Mouse (Mus musculus) cerebellum, adult 18-20 months (tissue): ENCODE results near the gene Myrip.
"Not testable (repeated sequence)": the region's sequence is repeated elsewhere in the genome, so short reads cannot be mapped to it uniquely, and the experiment has no call there.

ENCODE experiments used
- DNase-seq, 2 experiments: peaks; one replicate each; pipeline ENCODE4 v3.0.0; 2021

Gene Myrip

DNA sequence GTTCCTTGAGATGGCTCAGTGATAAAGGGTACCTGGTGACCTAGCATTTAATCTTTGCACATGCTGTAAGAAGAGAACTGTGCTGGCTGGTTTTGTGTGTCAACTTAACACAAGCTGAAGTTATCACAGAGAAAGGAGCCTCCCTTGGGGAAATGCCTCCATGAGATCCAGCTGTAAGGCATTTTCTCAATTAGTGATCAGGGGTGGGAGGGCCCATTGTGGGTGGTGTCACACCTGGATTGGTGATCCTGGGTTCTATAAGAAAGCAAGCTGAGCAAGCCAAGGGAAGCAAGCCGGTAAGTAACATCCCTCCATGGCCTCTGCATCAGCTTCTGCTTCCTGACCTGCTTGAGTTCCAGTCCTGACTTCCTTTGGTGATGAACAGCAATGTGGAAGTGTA lies at the start of gene Myrip:
Gene Myrip, plus strand, starts transcription at position 301 of the 400 bp plus-strand sequence.
- DNase-seq, result not testable (repeated sequence)

DNA sequence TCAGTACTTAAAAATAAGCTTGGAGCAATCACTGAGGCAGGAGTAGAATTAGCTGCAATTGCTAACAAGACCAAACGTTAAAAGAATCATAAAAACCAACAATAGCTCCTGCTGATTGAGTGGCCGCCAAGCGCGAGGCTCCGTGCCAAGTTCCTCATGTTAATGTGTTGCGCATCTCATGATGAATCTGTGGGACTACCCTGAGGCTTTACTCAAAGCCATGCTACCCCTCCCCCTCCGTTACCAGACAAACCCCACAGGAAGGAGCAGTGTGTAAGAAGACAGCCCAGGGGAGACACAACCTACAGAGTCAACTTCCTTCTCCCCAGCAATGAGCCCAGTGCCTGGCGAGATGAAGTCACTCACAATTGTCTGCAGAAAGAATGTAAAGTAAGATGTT lies 41.5 kb upstream of the Myrip start:
- no peak for DNase-seq

DNA sequence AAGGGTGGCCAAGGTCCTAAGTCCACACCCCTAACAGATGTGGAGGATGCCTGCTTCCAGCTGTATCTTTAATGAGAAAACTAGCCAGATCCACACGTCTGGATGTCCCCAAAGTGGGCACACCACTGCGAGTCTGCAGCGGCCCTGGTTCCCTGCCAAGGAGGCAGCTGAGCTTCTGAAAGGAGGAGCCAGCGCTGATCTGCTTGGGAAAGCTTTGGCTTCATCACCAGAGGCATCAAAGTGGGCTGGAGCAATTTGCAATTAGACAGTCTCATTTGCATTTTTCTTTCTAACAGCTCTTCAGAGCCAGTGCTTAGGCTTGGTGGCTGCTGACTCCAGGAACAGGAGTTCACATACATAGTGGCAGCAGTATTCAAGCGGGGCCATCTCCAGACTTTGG lies 37.3 kb upstream of the Myrip start:
- DNase-seq, result no peak

DNA sequence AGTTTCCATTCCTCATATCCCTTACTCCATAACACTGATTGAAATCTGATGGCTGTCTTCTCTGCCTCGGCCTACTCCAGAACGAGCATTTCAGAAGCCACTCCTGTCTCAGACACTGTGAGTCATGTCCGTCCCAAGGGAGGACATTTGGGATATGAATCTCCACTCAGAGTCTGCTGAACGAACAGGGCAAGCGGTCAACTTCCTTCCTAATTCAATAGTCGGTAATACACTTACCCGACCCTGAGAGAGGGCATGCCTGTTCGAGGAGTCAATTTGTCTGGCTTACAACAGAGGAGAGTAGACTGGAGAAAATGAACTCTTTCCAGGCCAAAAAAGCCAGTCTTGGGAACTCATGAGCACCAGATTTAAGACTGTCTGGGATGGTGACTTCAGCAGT lies 28.2 kb upstream of the Myrip start:
- no peak for DNase-seq

DNA sequence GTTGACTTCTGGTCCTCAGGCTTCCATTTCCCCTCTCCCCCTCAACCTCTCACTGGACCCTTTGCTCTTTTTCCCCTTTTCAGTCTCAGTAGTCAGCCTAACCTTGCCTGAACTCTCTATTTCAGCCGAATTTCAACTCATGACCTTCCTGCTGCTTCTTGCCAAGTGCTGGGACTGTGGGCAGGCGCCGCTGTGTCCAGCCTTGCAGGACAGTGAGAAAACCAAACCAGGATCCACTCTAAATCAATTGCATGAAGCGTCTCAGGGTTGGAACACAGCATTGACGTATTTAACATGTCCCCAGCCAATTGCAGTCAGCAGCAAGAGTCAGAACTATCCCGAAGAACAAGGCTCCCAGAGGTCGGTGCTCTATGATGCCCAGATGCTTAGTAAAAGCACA lies 26.1 kb upstream of the Myrip start:
- DNase-seq, result no peak

DNA sequence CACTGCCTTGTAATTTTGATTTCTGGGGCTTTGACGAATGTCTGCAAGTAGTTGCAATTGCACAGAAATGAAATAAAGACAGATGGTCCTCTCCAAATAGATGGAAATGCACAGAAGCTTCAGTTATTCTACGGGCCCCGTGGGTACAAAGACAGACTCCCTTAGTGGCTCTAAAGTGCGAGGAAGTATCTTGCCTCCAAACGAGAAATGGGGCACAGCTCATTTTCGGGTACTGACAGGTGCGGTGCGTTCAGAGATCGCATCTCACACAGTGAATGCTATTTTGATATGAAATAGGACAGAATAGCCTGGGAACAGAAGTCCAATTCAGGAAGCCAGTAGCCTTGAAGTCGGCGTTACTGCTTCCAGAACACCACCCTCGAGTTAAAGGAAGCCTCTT lies 20.2 kb upstream of the Myrip start:
- no peak for DNase-seq

DNA sequence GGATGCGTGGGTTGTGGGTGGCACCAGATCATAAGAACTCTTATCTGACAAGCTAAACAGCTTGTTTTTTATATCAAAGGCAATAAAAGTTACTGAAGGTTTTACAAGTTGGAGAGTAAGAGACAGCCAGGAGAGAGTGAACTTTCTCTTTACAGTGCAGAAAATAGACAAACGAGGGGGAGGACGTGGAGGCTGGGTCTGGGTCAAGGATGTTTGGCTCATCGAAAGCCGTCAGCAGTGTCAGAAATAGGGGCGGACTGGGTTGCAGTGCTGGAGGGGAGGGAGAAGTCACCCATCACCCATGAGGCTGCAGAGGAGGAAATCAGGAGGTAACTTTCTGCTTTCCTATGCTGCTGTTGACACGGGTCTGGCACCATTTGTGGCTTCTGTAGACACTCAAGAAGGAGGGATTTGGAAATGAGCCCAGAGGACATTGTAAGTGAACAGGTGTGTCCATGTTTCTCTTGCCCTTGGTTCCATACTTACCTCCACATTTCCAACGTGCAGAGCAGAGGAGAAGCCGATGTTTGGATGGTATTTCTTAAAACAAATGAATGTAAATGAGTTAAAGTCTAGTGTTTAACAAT lies 18.8 kb upstream of the Myrip start:
- DNase-seq, result no peak

DNA sequence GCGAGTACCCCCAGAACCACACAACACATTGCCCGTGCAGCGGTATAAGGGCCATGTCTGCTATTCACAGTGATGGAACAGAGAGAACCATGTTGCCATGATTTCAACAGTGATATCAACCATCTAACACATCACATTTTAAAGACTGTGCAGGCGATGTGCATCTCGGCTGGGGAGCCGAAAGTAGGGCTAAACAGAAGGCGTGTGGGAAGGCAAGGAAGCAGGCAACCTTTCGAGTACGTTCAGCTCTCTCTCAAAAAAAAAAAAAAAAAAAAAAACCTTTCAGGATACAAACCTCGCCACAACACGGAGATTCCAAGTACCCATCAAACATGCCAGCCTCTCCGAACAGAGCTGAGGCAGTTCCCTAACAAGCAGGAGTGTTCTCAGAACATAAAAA lies 17.8 kb upstream of the Myrip start:
- no peak for DNase-seq

DNA sequence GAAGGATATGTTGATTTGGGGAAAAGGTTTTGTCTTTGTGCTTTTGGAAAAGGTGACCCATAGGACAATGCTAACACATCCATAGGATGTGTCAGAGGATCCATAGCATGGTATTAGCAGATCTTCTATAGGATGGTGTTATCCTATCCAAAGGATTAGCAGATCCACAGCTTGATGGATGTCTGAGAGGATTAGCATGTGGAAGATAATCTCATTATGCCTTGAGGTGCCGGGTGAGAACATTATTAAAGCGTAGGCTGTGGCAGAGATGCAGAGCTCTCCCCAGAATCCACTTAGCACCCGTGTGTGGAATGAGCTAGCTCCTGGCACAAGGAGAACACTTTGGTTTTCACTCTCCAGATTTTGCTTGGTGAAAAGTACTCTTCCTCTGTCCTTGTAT lies 13.3 kb upstream of the Myrip start:
- DNase-seq, result no peak

DNA sequence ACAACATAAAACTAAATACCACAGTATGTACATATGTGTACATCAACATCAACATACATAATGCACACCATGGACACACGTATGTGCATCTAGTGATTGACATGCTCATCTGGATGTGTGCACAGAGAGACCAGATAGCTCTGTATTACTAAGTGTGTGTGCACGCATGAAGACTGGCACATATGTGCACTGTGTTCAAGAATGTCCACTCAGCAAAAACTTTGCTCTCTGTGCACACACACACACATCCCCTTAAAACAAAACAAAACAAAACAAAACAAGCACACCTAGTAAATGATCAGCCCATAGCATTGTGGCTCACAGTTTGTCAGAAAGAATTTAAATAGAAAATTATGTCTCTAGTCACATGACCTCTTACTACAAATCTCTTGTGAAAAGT lies 10.9 kb upstream of the Myrip start:
- DNase-seq, result no peak

DNA sequence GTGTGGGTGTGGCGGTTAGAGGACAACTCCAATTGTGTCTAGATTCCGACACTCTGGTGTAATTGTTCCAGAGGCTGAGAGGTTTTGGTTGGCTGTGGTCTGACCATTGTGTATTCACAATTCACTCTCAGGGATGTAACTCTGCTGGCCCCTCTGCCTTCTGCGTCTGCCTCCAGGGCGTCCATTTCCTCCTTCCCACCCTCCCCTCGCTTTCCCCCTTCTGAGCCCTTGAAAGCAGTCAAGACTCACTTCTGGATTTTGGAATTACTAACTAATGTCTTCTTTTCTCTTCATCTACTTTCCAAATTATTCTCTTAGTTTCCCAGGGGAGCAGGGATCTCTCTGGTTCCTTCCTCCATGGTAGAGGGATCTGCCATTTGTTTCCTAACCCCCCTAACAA lies 8.8 kb upstream of the Myrip start:
- DNase-seq, result no peak

DNA sequence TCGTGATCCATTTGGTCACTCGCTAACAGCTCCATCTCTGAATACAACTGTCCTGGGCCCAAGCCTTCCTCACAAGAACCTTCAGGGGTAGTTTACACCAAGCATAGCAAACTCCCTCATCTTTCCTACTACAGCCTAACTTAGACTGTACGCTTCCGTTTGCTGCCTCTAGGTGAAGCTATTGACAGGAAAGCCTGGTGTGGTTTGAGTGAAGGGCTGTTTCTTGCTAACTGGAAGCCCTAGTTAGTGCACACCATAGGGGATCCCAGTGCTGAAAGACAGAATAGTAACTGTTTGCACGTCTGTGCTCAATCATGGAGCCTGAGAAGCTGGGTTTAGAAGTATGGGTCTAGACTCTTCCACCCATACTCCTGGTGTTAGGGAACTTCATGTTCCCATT lies 5.8 kb upstream of the Myrip start:
- peak in 1 of 2 experiments; percentile 29 for DNase-seq

DNA sequence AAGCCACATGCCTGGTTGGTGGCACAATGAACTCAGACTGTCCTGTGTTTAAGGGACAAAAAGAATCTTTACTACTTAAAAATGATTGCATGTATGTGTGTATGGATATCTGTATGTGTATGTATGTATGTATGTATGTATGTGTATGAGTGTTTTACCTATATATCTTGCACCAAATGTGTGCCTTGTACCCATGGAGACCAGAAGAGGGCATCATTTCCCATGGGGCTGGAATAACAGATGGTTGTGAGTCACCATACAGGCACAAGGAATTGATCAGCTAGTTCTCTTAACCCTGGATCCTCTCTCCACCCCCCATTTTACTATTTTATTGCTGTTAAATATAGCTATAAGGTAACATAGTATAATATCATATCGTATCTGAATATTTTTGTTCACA lies 4.4 kb upstream of the Myrip start:
- no peak for DNase-seq

DNA sequence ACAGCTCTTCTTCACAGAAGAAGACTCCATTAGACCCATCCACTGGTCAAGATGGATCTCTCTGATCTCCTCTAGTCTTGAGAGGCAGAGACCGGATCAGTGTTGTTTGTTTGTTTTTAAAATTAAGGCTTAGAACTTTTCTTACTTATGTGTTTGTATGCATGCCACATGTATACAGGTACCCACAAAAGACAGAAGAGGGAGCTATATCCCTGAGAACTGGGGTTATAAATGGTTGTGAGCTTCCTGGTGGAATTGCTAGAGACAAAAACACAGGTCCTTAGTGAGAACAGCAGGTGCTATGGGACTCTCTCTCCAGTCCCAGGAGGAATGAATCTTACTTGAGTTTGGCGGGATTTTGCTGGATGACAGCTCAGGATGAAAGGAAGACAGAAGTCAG lies 1.9 kb upstream of the Myrip start:
- no peak for DNase-seq

DNA sequence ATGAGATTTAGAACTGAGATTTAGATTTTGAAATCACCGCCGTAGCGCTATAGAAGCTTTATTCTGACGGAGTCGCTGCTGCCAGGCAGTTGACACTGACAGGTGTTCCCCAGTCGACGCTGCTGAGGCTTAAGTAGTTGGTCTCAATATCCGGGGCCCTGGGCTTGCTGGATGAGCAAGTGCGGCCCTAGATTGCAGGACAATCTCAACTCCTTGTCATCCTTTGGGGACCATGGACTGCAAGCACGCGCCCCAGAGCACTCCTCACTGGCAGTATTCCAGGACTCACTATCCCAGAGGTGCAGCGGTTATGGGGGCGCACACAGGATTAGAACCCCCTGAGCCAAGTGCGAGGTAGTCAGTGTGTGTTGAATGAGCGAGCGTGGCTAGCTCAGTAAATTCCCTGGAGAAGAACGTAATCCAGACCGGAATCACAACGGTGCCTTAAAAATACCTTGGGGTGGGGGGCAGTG lies 1.7 kb downstream of the Myrip start:
- DNase-seq, result peak in 1 of 2 experiments; percentile 25

DNA sequence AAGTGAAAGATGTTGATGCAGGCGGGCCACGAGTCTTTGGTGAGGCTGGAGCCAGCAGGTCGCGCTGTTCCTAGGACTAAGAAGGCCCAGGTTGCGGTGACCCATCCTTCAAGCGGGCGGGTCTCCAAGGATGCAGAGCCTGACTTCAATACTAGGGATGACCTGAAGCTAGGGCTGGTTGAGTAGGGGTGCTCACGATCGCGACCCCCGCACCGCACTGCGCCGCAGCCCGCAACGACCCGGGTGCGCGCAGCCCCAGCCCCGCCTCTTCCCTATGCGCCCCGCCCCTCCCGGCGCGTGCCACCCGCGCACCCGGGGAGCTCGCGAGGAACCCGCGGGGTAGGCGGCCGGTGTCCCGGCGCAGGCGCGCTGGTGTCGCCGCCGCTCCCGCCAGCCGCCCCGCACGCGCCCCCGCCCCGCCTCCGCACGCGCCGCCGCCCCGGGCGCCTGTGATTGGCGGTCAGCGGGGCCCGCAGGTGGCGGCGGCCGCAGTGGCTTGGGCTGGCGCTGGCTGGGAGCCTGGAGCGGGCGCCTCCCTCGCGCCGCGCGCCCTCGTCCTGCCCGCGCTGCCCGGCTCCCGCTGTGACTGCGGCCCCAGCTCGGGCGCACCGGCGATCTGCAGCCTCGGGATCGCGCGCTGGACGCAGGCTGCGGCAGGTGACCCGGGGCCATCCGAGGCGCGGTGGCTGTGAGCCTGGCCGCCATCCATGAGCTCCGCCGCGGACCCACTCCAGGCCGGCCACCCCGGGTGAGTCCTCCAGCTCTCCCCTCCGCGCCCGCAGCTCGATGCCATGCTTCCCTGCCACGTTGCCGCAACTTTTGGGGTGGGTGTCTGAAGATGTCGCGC lies 2.4 kb downstream of the Myrip start:
- DNase-seq, result peak; percentile 82 to 93

DNA sequence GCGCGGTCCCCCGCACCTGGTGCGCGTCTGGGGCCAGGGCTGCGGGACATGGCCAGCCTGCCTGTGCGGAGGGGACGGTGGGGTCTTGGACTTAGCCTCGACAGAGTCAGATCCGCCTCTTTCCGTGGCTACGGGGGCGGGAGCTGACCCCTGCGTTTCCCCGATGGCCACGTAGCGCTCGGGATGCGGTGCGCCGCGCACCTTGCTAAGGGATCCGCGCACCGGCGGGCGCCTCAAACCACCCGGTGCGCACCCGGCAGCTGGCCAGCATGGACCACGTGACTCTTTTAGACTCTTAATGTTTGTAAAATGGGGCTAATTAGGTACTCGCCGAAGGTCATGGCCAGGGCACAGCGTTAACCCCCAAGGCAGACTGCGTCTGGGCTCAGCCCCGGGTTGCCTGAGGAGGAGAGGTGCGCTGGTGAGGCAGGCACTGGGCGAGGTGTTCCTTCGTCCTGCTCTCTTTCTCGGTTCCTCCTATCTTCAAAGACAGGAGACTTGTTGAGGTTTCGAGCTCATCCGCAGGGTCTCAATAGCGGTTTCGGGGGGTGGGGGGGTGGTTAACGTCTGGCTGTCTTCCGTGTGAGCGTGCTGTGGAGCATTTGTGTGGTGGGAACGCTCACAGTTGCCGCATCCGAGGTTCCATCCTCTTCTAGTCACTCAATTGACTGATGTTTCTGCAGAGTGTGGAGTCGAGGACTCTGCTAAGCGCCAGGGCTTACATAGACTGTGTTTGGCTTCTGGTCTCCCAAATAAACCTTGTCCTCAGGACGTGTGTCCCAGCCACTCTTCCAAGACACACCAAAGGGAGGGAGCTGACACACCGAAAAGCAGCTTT lies 3.2 kb downstream of the Myrip start:
- peak; percentile 40 to 63 for DNase-seq

DNA sequence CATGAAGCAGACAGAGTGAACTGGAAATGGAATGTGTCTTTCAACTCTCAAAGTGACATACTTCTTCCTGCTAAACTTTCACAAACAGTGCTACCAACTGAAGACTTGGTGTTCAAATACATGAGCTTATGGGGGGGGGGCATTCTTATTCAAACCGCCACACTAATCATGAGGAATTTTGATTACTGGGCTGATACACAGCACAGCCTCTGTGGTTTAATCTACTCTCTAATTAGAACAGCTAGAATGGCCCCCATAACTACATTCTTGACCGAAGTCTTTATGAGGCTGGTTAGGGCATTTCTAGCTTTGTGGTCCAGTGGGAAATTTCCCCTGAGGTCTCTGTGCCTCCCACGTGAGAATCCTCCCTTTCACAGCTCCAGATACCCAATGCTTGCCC lies 13.9 kb downstream of the Myrip start:
- DNase-seq, result no peak

DNA sequence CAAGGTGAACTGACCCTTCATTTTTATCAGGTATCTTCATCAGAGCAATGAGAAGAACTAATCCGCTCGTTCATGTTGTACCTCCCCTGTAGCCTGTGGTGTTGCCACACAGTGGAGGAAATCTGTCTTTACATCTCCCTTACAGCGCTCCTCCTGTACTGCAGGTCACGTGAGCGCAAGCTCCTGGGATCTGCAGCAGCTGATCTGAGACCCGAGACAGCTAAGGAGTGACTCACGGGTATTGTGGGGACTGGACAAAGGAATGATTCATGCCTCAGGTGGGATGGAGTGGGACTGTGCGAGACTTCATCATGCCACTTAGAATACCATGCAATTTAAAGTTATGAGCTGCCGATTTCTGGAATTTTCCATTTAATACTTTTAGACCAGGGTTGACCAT lies 17.8 kb downstream of the Myrip start:
- DNase-seq, result no peak

DNA sequence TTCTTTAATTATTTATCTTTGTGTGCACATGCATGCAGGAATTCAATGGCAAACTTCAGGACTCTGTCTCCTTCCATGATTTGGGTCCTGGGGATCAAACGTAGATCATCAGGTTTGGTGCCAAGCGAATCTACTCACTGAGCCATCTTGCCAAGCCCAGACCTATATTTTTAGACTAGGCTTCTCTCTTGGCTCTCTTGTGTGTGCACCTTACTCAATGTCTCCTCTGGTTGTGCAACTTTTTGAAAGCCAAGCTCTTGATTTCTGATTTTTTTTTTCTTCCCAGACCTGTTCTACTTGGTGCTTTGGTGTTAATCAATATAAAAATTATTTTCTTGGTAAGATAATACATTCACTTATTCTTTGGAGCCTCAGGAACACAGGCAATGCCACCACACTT lies 19.3 kb downstream of the Myrip start:
- no peak for DNase-seq

DNA sequence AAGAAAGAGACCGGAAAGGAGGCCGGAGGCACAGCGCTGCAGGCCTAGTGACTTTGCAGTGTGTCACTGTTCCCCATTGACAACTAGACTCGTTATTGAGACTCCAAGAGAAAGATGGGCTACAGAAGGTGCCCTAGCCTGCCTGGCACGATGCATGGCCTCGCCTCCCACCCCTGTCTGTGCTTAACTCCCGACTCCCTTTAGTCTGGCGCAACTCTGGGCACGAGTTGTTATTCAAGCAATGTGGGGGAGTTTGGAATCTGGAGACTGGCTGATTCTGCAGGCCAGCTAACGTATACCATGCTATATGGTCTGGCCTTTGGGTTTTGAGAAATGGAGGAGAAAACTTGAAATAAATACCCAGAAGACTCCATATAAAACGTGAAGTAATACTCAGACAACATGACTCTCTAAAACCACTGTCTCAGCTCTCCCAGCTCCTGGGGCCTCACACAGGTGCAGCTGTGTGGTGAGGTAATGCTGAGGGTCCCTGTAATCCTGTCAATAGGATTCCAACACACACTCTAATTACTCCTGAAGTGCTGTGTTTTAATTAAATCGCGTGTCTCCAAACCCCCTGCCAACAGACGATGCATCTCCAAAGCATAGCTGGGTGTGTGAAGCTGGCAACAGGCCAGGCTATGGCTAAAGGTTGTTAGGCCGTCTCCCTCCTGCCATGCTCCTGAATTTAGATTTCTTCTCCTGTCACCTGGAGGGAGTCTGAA lies 21.6 kb downstream of the Myrip start:
- DNase-seq, result no peak

DNA sequence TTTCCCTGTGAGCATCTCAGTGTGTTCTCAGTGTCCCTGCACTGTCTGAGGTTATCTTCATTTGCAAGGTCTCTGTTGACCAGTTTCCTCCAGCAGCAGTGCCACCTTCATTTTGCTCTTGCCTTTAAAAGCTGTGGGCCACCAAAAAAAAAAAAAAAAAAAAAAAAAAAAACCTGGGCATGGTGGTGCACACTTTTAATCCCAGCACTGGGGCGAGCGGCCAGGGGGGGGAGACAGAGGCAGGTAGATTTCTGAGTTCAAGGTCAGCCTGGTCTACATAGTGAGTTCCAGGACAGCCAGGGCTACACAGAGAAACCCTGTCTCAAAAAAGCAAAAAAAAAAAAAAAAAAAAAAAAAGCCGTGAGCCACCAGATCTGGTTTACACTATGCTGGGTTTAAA lies 29.7 kb downstream of the Myrip start:
- not testable (repeated sequence) for DNase-seq

DNA sequence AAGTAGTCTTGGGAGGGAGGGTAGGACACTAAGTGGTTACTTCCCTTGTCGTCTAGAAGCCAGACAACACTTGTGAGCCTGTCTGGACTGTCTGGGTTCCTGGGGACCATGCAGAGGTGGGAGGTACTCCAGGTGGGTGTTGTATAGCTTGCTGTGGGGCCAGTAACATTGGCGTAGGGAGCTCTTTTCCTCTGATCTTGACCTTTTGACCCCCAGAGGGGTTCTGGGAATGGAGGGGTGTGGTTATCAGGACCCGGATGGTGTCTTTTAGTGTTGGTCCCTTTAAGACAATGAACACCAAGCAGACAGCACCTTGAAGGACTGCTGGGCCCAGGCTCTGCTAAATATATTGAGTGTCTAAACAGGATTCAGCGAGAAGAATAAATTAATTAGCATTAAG lies 36.9 kb downstream of the Myrip start:
- no peak for DNase-seq
